Mouse (Mus musculus) forebrain, postnatal 0 days (tissue): Measurements from ENCODE around the gene Tmed10. TPM values are rescaled to one million over a fixed set of nuclear protein-coding genes. Genes with fewer than 3 reads are reported as not detected.

Experiments
- ATAC-seq: fragments of 200-750 bp; cut with Nextera tagmentation; 2 replicates; pipeline ENCODE4 v1.8.0; 2017; ENCODE audit warnings: mild to moderate bottlenecking, moderate library complexity
- DNase-seq: peaks from one replicate; pipeline ENCODE4 v3.0.0-alpha.2; 2015
- H3K27ac ChIP-seq: fragments of 300-500 bp; sonication (generic); 2 replicates; pipeline ENCODE4 v1.5.1; 2014; ENCODE audit warnings: low read depth, mild to moderate bottlenecking, antibody characterized with exemption, low read length, moderate library complexity, mixed read lengths
- H3K27me3 ChIP-seq: fragments of 300-500 bp; sonication (generic); 2 replicates; pipeline ENCODE4 v1.6.1; 2014; ENCODE audit warnings: mild to moderate bottlenecking, low read length, mixed read lengths; ENCODE audit not compliant: insufficient read depth
- H3K36me3 ChIP-seq: fragments of 300-500 bp; sonication (generic); 2 replicates; pipeline ENCODE4 v1.6.1; 2014; ENCODE audit warnings: mild to moderate bottlenecking, moderate library complexity; ENCODE audit not compliant: insufficient read depth
- H3K4me1 ChIP-seq: fragments of 300-500 bp; sonication (generic); 2 replicates; pipeline ENCODE4 v1.6.1; 2014; ENCODE audit warnings: antibody characterized with exemption; ENCODE audit not compliant: insufficient read depth
- H3K4me2 ChIP-seq: fragments of 300-500 bp; sonication (generic); 2 replicates; pipeline ENCODE4 v1.6.1; 2014; ENCODE audit warnings: low read depth, mild to moderate bottlenecking, moderate library complexity
- H3K4me3 ChIP-seq: fragments of 300-500 bp; sonication (generic); 2 replicates; pipeline ENCODE4 v1.5.1; 2014; ENCODE audit warnings: low read depth, low read length, mixed read lengths
- H3K9ac ChIP-seq: fragments of 300-500 bp; sonication (generic); 2 replicates; pipeline ENCODE4 v1.6.1; 2014; ENCODE audit warnings: mild to moderate bottlenecking
- H3K9me3 ChIP-seq: fragments of 300-500 bp; sonication (generic); 2 replicates; pipeline ENCODE4 v1.6.1; 2016; ENCODE audit warnings: low read length
- CTCF ChIP-seq: sonication (generic); IDR thresholded peaks from 2 replicates; pipeline ENCODE4 v1.5.1; 2016; ENCODE audit warnings: antibody characterized with exemption, control low read depth, low read depth
- WGBS: fragments of 180-500 bp; shearing (Covaris S2); extraction: QIAGEN DNeasy Blood & Tissue Kit; methylation state at CpG from one replicate; pipeline ENCODE4 v1.1.7; 2014; 5-methylcytosine and 5-hydroxymethylcytosine counted together
- polyA plus RNA-seq: library from polyadenylated mRNA; unstranded; fragments of >200 nt; fragmentation: Nextera tagmentation; extraction: Ambion mirVana; gene quantifications from 2 replicates; pipeline ENCODE4 v1.2.1, GENCODE M21; 2015
- total RNA-seq: library from RNA; depleted of rRNA; stranded (reverse); fragments of >200 nt; gene quantifications from 2 replicates; pipeline ENCODE4 v1.2.3, GENCODE M21; 2014; rRNA removed

The Tmed10 gene
- total and polyA plus RNA-seq, 2 experiments from 2014 or later: 59.2 to 167 TPM

DNA sequence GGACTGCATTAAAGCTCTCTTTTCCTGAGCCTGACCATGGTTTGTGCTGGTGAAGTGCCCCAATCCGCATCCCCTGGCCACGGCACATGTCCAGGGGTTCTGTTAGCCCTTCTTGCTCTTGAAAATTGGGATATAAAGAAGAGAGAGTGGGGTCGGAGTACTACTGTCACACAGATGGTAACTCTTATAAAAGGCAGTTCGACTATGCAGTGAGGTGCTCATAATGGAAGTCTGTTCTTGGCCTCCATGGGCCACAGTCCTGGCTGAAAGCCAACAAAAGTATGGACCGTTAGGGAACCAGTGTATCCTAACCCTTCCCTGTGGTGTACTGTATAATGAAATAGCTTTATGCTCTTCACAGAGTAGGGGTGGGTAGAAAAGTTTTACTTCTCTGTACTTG, 77.7 kb downstream of the Tmed10 start:
- Histone ChIP-seq H3K4me3 (no peak overlapping the region), H3K36me3 (peaks cover 22% of the 10 kb centered on the region), H3K9me3 (no peaks in the 10 kb centered on the region), H3K9ac (no peak overlapping the region), H3K4me1 (no peaks in the 10 kb centered on the region), H3K4me2 (no peak overlapping the region), H3K27ac (no peak overlapping the region), H3K27me3 (no peaks in the 10 kb centered on the region)
- no peak for TF ChIP-seq CTCF
- 76% methylated on average over 5 of the region's 5 CpGs for WGBS
- no peak for ATAC-seq
- no peak for DNase-seq

- no peak for ATAC-seq
- Histone ChIP-seq H3K36me3 (peaks cover 8% of the 10 kb centered on the region), H3K27ac (no peak overlapping the region), H3K27me3 (no peaks in the 10 kb centered on the region), H3K4me3 (no peak overlapping the region), H3K9me3 (no peaks in the 10 kb centered on the region), H3K4me1 (no peaks in the 10 kb centered on the region), H3K9ac (no peak overlapping the region), H3K4me2 (no peak overlapping the region)
- 91% methylated on average over 2 of the region's 2 CpGs for WGBS
- DNase-seq: no peak
- no peak for TF ChIP-seq CTCF
These were observed 79.1 kb downstream of the Tmed10 start for GRCm38 (mm10) chr12:85295506-85295905.

GRCm38 (mm10) chr12:85292906-85293305, 81.7 kb downstream of the Tmed10 start:
- no peak overlapping the region for H3K4me2 ChIP-seq
- no peak for ATAC-seq
- no peak overlapping the region for H3K27ac ChIP-seq

GRCm38 (mm10) chr12:85292288-85292687, 82.4 kb downstream of the Tmed10 start:
- no peaks in the 10 kb centered on the region for H3K27me3 ChIP-seq
- no peaks in the 10 kb centered on the region for H3K36me3 ChIP-seq
- no peak overlapping the region for H3K4me3 ChIP-seq
- H3K9me3 ChIP-seq: no peaks in the 10 kb centered on the region
- TF ChIP-seq CTCF: no peak
- 0 out of 2 replicates have a peak, but pooled peaks cover 5% of the 10 kb centered on the region for H3K4me1 ChIP-seq
- no peak overlapping the region for H3K27ac ChIP-seq
- DNase-seq: no peak
- WGBS: 79% methylated on average over 6 of the region's 6 CpGs
- no peak overlapping the region for H3K4me2 ChIP-seq
- no peak for ATAC-seq
- H3K9ac ChIP-seq: no peak overlapping the region

More at GRCm38 (mm10) chr12:85292906-85293305, 81.7 kb downstream of the Tmed10 start:
- Histone ChIP-seq H3K4me1 (0 out of 2 replicates have a peak, but pooled peaks cover 5% of the 10 kb centered on the region), H3K4me3 (no peak overlapping the region), H3K9ac (no peak overlapping the region), H3K9me3 (no peaks in the 10 kb centered on the region), H3K36me3 (no peaks in the 10 kb centered on the region), H3K27me3 (no peaks in the 10 kb centered on the region)
- no peak for TF ChIP-seq CTCF
- no peak for DNase-seq

DNA sequence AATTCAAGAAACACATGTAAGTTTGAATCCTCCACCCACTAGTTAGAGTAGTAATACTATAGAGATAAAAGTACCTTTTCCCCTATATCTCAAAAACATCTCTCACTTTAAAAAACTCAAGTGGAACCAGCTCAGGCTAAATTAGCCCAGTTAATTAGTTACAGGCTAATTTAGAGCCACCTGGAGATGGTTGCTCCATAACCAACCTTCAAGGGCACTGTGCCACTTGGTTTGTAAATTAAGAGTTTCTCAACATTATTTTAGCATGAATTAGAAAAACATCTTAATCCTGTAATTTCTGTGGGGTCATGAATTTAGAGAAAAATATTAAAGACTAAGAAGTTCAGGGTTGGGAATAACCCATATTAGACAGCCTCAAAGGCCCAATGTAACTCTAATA, 83.1 kb downstream of the Tmed10 start:
- H3K27me3 ChIP-seq: no peaks in the 10 kb centered on the region
- no peak overlapping the region for H3K4me3 ChIP-seq
- no peak for TF ChIP-seq CTCF
- DNase-seq: no peak
- H3K36me3 ChIP-seq: no peaks in the 10 kb centered on the region
- 0 out of 2 replicates have a peak, but pooled peaks cover 5% of the 10 kb centered on the region for H3K4me1 ChIP-seq
- H3K4me2 ChIP-seq: no peak overlapping the region
- no peak overlapping the region for H3K9ac ChIP-seq
- ATAC-seq: no peak
- H3K9me3 ChIP-seq: no peaks in the 10 kb centered on the region
- no peak overlapping the region for H3K27ac ChIP-seq

DNA sequence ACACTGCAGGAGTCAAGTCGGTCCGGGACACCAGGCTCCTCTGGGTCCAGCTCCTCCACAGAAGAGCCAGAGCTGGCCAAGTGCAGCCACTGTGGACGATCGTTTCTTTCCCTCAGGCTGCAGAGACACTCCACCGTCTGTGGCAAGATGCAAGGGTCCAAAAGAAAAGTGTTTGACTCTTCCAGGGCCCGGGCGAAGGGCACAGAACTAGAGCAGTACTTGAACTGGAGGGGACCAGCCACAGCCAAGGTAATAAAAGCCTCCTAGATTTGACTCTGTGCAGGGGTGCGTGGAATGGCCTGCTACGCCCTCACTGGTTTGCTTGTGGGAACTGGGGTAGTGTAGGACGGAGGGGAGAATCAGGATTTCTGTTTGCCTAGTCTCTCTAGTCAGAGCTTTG, 84.0 kb downstream of the Tmed10 start:
- ATAC-seq: no peak
- no peak for TF ChIP-seq CTCF
- Histone ChIP-seq H3K9me3 (no peaks in the 10 kb centered on the region), H3K4me3 (no peak overlapping the region), H3K4me2 (no peak overlapping the region), H3K36me3 (no peaks in the 10 kb centered on the region), H3K27me3 (no peaks in the 10 kb centered on the region), H3K4me1 (0 out of 2 replicates have a peak, but pooled peaks cover 5% of the 10 kb centered on the region), H3K27ac (no peak overlapping the region), H3K9ac (no peak overlapping the region)
- DNase-seq: no peak
- 86% methylated on average over 10 of the region's 10 CpGs for WGBS

Other genes starting within 250 kb of the Tmed10 start
- gene Rps6kl1, start 223.6 kb downstream of the Tmed10 start, total RNA-seq: 32.9 and 33.8 TPM in 2 replicates
- gene Rps6kl1, start 223.6 kb downstream of the Tmed10 start, polyA plus RNA-seq: 28.9 and 31.6 TPM in 2 replicates
- 5.3 and 7.8 TPM in 2 replicates for gene Pgf, start 197.1 kb downstream of the Tmed10 start, total RNA-seq
- gene Pgf, start 197.1 kb downstream of the Tmed10 start, polyA plus RNA-seq: 7.6 and 8.9 TPM in 2 replicates
- gene Eif2b2, start 155.4 kb downstream of the Tmed10 start, total RNA-seq: 65.5 and 69.0 TPM in 2 replicates
- gene Eif2b2, start 155.4 kb downstream of the Tmed10 start, polyA plus RNA-seq: 78.3 and 86.9 TPM in 2 replicates
- 9.2 and 10.5 TPM in 2 replicates for gene Mlh3, start 104.2 kb downstream of the Tmed10 start, total RNA-seq
- gene Mlh3, start 104.2 kb downstream of the Tmed10 start, polyA plus RNA-seq: 4.3 and 5.8 TPM in 2 replicates
- 24.5 and 39.6 TPM in 2 replicates for gene Acyp1, start 86.4 kb downstream of the Tmed10 start, total RNA-seq
- 44.4 and 50.7 TPM in 2 replicates for gene Acyp1, start 86.4 kb downstream of the Tmed10 start, polyA plus RNA-seq
- 0.69 and 1.3 TPM in 2 replicates for gene Zc2hc1c, start 86.3 kb downstream of the Tmed10 start, total RNA-seq
- 0.75 and 1.1 TPM in 2 replicates for gene Zc2hc1c, start 86.3 kb downstream of the Tmed10 start, polyA plus RNA-seq
- gene Nek9, start 35.5 kb downstream of the Tmed10 start, total RNA-seq: 19.0 and 23.2 TPM in 2 replicates
- 6.6 and 8.5 TPM in 2 replicates for gene Nek9, start 35.5 kb downstream of the Tmed10 start, polyA plus RNA-seq
- 14.2 and 18.0 TPM in 2 replicates for gene Fos, start 99.0 kb upstream of the Tmed10 start, total RNA-seq
- gene Fos, start 99.0 kb upstream of the Tmed10 start, polyA plus RNA-seq: 9.3 and 9.6 TPM in 2 replicates
- gene Jdp2, start 224.2 kb upstream of the Tmed10 start, total RNA-seq: 10.4 and 17.2 TPM in 2 replicates
- gene Jdp2, start 224.2 kb upstream of the Tmed10 start, polyA plus RNA-seq: 0.24 and 0.60 TPM in 2 replicates